Mouse (Mus musculus) liver, postnatal 0 days (tissue): Measurements from ENCODE around the gene Stx7. TPM values are rescaled to one million over a fixed set of nuclear protein-coding genes. Genes with fewer than 3 reads are reported as not detected.
"Not testable (repeated sequence)": the region's sequence is repeated elsewhere in the genome, so short reads cannot be mapped to it uniquely, and the experiment has no call there.

ENCODE experiments used
- ATAC-seq: fragments of 200-750 bp; cut with Nextera tagmentation; 2 replicates; pipeline ENCODE4 v1.8.0; 2017; ENCODE audit warnings: mild to moderate bottlenecking, moderate library complexity
- DNase-seq: peaks from one replicate; pipeline ENCODE4 v3.0.0-alpha.2; 2016
- H3K27ac ChIP-seq: fragments of 300-500 bp; sonication (generic); 2 replicates; pipeline ENCODE4 v1.5.1; 2014; ENCODE audit warnings: antibody characterized with exemption, moderate library complexity, mild to moderate bottlenecking, low read depth
- H3K27me3 ChIP-seq: fragments of 300-500 bp; sonication (generic); 2 replicates; pipeline ENCODE4 v1.6.1; 2014; ENCODE audit warnings: low read length, control low read depth, mixed read lengths; ENCODE audit not compliant: insufficient read depth
- H3K36me3 ChIP-seq: fragments of 300-500 bp; sonication (generic); replicated peaks from 2 replicates; pipeline ENCODE4 v1.6.1; 2014; ENCODE audit warnings: mild to moderate bottlenecking, control low read depth, low read length, moderate library complexity, mixed read lengths; ENCODE audit not compliant: insufficient read depth
- H3K4me1 ChIP-seq: fragments of 300-500 bp; sonication (generic); 2 replicates; pipeline ENCODE4 v1.6.1; 2014; ENCODE audit warnings: antibody characterized with exemption, mild to moderate bottlenecking, control low read depth; ENCODE audit not compliant: insufficient read depth
- H3K4me2 ChIP-seq: fragments of 300-500 bp; sonication (generic); 2 replicates; pipeline ENCODE4 v1.6.1; 2014; ENCODE audit warnings: low read depth, mild to moderate bottlenecking, low read length, moderate library complexity, mixed read lengths
- H3K4me3 ChIP-seq: fragments of 300-500 bp; sonication (generic); 2 replicates; pipeline ENCODE4 v1.5.1; 2014; ENCODE audit warnings: low read depth, low read length
- H3K9ac ChIP-seq: fragments of 300-500 bp; sonication (generic); replicated peaks from 2 replicates; pipeline ENCODE4 v1.6.1; 2014; ENCODE audit warnings: mild to moderate bottlenecking, moderate library complexity
- H3K9me3 ChIP-seq: fragments of 300-500 bp; sonication (generic); 2 replicates; pipeline ENCODE4 v1.6.1; 2016; ENCODE audit warnings: mild to moderate bottlenecking, control low read depth, low read length, mixed read lengths
- CTCF ChIP-seq: sonication (generic); IDR thresholded peaks from 2 replicates; pipeline ENCODE4 v1.5.1; 2016; ENCODE audit warnings: antibody characterized with exemption, low read depth
- EP300 ChIP-seq: IDR thresholded peaks from 2 replicates; pipeline ENCODE4 v1.6.1; 2016; ENCODE audit warnings: antibody characterized with exemption, low read depth, mild to moderate bottlenecking
- WGBS: fragments of 180-500 bp; shearing (Covaris S2); extraction: QIAGEN DNeasy Blood & Tissue Kit; methylation state at CpG from one replicate; pipeline ENCODE4 v1.1.7; 2014; ENCODE audit not compliant: insufficient replicate concordance; 5-methylcytosine and 5-hydroxymethylcytosine counted together
- polyA plus RNA-seq: library from polyadenylated mRNA; unstranded; fragments of >200 nt; fragmentation: Nextera tagmentation; extraction: Ambion mirVana; gene quantifications from 2 replicates; pipeline ENCODE4 v1.2.1, GENCODE M21; 2015

The Stx7 gene
- polyA plus RNA-seq, result 33.7 and 35.7 TPM in 2 replicates

DNA sequence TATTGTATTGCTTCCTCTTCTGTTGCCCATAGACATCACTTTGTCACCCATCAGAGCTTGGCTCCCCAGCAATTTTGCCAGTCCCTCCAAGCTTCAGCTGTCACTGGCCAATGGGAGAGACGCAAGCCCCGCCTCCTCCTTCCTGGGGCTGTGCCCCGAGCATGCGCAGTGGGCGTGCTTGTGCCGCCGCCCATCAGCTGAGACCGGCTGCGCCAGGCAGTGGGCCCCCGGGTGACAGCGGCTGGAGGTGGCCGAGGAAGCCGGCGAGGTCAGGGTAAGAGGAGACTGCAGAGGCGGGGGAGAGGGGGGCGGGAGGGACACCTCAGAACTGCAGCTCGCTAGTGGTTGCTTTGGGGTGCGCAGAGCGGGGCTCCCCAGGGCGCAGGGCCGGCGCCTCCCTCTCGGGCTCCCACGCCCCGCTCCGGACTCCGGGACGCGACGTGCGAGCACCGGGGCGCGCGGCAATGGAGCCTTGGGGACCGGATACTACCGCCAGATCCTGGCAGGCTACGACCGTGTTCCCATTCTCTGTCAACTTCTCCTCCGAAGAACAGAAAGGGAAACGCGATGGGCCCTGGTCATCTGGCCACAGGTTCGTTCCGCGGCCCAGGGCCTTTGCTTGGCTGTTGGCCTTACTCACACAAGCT lies at the start of gene Stx7:
Gene Stx7, plus strand, starts transcription at position 168 of the 647 bp plus-strand sequence.
- TF ChIP-seq CTCF (no peak), EP300 (no peak)
- H3K9ac ChIP-seq, result peak within 1 kb of the TSS; percentile 88

DNA sequence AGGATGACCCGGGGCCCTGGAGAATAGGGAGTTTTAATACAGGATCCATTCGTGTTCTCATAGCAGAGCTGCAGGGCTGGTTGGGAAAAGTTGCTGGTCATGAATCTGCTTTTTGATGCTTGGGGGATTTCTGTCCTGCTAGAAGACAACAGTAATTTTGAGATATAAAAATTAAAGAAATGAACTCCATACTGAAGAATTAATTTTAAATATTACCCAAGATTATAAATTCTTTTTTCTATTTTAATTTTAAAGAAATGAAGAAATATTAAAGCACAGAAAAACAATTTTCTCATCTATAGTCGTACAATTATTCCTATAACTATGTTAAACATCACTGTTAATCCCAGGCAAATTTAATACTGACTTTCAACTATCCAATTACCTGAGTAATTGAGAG lies 47.3 kb upstream of the Stx7 start, which contains the start of gene Taar8c:
Gene Taar8c, minus strand, starts transcription at position 101 of the 400 bp plus-strand sequence.
- not testable (repeated sequence) for H3K27me3 ChIP-seq, H3K4me1 ChIP-seq, H3K4me2 ChIP-seq, ATAC-seq, DNase-seq, H3K9me3 ChIP-seq, H3K9ac ChIP-seq, H3K4me3 ChIP-seq, H3K36me3 ChIP-seq, H3K27ac ChIP-seq
- WGBS, result 78% methylated on average over 1 of the region's 3 CpGs

More for the DNA sequence above, at the start of gene Stx7:
- ATAC-seq, result peak; percentile 98
- peak within 1 kb of the TSS; percentile 85 for H3K4me2 ChIP-seq
- H3K27me3 ChIP-seq, result no peaks in the 10 kb centered on the region
- peak; percentile 96 for DNase-seq
- 1% methylated on average over 43 of the region's 45 CpGs for WGBS
- H3K9me3 ChIP-seq, result no peaks in the 10 kb centered on the region
- H3K27ac ChIP-seq, result peak within 1 kb of the TSS; percentile 89
- peak within 1 kb of the TSS; percentile 87 for H3K4me3 ChIP-seq
- H3K4me1 ChIP-seq, result peaks cover 15% of the 10 kb centered on the region; the same call in 1 of the 2 replicates
- 0 out of 2 replicates have a peak, but pooled peaks cover 4% of the 10 kb centered on the region for H3K36me3 ChIP-seq

DNA sequence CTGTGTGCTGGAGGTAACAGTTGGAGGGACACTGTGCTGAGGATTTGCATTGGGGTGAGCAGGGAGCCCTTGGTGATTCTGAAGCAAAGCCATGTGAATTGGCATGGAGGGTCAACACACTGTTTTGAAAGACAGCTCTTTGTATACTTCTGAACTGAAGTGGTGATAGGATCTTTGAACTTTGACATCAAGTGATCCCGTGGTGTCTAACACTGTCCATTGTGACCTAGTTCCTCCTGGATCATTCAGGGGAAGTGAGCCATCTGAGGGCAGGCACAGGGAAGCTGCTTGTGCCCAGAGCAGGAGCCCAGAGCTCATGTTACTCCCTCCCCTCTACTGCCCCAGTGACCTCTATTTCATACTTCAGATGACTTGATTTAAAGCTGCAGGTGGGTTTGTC lies 45.8 kb upstream of the Stx7 start:
- not testable (repeated sequence) for H3K4me2 ChIP-seq, DNase-seq, H3K36me3 ChIP-seq, H3K9me3 ChIP-seq, H3K27me3 ChIP-seq, H3K4me1 ChIP-seq, H3K4me3 ChIP-seq, H3K9ac ChIP-seq
- ATAC-seq, result peak; percentile 94
- peak overlapping the region; percentile 22; the same call in 1 of the 2 replicates for H3K27ac ChIP-seq
- 5% methylated on average over 1 of the region's 1 CpGs for WGBS

DNA sequence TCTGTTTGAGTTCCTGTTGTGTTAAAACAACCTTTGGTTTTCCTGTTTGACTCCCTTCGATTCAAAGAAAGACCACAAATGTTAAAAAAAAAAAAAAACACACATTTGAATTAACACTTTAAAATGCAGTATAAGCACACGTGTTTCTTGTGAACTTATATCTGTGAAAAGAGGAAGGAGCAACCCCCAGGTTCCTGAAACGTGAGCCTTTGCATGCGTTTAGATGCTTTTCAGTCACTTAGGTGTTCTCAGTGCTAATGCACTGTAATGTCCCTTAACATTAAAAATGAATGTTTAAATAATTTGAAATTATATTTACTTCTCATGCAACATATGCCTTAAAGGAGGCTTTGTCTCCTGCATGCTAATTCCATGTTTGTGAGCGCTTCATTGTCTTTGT lies 41.4 kb upstream of the Stx7 start:
- ATAC-seq, result no peak
- Histone ChIP-seq H3K36me3 (no peaks in the 10 kb centered on the region), H3K27ac (no peak overlapping the region), H3K27me3 (no peaks in the 10 kb centered on the region), H3K9me3 (no peaks in the 10 kb centered on the region), H3K4me3 (no peak overlapping the region), H3K9ac (no peak overlapping the region), H3K4me2 (no peak overlapping the region), H3K4me1 (no peaks in the 10 kb centered on the region)
- 34% methylated on average over 5 of the region's 5 CpGs for WGBS
- TF ChIP-seq EP300, result no peak
- TF ChIP-seq CTCF, result no peak
- DNase-seq, result no peak

DNA sequence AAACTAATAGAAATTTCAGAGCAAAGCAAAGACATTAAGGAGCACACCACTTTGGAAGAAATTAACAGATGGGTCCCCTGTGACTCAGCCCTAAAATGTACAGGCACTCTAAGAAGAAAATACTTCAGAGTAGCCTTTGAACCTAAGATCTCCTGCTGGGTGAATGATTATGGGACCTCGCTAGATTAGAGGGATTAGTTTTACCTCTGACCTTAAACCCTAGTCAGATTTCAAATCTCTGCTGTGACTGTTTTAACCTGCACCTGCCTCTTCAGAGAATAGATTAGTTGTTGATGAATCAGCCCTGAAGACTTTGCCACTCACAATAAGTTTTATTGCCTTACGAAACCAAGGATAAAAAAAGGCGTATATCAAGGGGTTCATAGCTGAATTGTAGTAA lies 40.9 kb upstream of the Stx7 start:
- H3K4me2 ChIP-seq, result no peak overlapping the region
- no peaks in the 10 kb centered on the region for H3K36me3 ChIP-seq
- H3K27ac ChIP-seq, result no peak overlapping the region
- no peaks in the 10 kb centered on the region for H3K27me3 ChIP-seq
- no peak overlapping the region for H3K4me3 ChIP-seq
- no peaks in the 10 kb centered on the region for H3K4me1 ChIP-seq
- no peak overlapping the region for H3K9ac ChIP-seq
- no peaks in the 10 kb centered on the region for H3K9me3 ChIP-seq
- no peak for DNase-seq
- TF ChIP-seq CTCF (no peak), EP300 (no peak)
- no peak for ATAC-seq
- 64% methylated on average over 3 of the region's 3 CpGs for WGBS

DNA sequence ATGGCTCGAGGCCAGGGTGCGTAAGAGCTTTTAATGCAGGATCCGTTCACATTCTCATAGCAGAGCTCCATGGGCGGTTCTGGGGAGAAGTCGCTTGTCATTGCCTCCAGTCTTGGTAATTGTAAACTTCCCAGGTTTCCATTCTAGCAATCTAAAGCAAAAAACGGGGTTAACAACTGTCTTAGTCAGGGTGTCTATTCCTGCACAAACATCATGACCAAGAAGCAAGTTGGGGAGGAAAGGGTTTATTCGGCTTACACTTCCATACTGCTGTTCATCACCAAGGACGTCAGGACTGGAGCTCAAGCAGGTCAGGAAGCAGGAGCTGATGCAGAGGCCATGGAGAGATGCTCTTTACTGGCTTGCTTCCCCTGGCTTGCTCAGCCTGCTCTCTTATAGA lies 39.7 kb upstream of the Stx7 start, which contains the start of gene Taar9:
Gene Taar9, minus strand, starts transcription at position 101 of the 400 bp plus-strand sequence.
- WGBS, result 83% methylated on average over 8 of the region's 8 CpGs
- not testable (repeated sequence) for H3K4me3 ChIP-seq, ATAC-seq, H3K9me3 ChIP-seq, H3K27me3 ChIP-seq, H3K27ac ChIP-seq, H3K36me3 ChIP-seq, H3K4me1 ChIP-seq, DNase-seq, H3K4me2 ChIP-seq, H3K9ac ChIP-seq
